Mouse (Mus musculus) liver, adult 2 months (tissue): Measurements from ENCODE around the gene Babam2.

ENCODE experiments used
- CTCF ChIP-seq: fragments of 200-500 bp; IDR thresholded peaks from 2 replicates; pipeline ENCODE4 v1.5.1; 2011; ENCODE audit warnings: low read depth, low read length, control low read depth
- POLR2A ChIP-seq: fragments of 200-500 bp; IDR thresholded peaks from 2 replicates; pipeline ENCODE4 v1.6.1; 2011; ENCODE audit warnings: low read length, control low read depth; ENCODE audit not compliant: insufficient read depth; ENCODE audit errors: extremely low read depth

GRCm38 (mm10) chr5:31853831-31854230, 156.3 kb downstream of the Babam2 start:
- no peak for TF ChIP-seq CTCF
- TF ChIP-seq POLR2A: no peak
